Mouse (Mus musculus) brain, embryonic 18.5 days (tissue): Measurements from ENCODE around the gene Axin2.

Experiments used
- DNase-seq: peaks from one replicate; pipeline ENCODE4 v3.0.0-alpha.2; 2012; ENCODE audit warnings: low read depth, low spot score

The Axin2 gene

DNA sequence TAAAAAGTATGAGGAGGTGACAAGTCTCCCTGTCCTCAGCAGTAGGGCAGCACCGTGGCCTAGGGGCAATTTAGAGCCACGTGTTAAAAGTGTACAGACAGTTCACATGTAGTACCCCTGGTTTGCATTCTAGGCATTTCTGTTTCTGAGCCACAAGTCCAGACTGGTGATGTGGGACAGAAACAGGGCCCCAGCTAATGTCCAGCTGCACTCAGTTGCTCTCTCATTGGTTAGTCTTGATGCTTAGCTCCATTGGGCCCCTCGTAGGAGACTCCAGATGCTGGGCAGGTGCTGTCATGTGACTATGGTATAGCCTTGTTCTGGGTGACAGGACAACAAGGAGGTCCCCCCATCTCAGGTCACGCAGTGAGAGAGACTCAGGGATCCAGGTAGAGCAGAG, 9.0 kb downstream of the Axin2 start:
- no peak for DNase-seq

DNA sequence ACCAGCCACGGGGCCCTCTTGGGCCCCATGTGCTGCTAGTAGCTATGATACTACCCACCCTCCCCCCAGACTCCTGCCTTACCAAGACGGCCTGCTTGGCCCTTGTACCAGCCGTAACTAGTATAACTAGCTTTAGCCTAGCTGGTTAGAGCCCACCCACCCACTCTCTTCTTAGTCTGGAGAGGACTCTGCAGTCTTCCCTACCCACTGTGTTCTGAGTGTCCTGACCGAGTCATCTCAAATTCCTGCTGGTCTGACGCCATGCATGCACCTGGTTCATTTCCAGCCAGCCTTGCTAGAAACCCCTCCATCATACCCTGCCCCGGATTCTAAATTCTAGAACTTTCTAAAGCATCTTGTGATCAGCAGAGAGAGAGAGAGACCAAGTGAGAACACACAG, 9.6 kb downstream of the Axin2 start:
- DNase-seq, result no peak

DNA sequence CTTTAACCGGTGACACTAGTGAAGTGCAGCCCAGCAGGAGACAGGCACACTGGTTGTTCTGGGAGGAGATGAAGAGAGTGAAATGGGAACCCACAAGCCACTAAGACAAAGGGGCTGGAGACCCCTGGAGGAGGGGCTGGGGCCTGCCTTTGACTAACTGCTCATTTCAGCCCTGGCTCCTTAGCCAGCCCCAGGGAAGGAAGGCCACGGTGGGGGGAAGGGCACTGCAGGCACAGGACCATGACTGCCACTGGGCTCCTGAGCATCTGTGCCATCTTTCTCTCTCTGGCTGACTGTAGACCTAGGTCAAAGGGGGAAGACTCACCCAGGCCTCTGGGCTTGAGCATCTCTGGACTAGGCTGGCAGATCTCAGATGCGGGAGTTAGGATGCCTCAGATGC, 10.5 kb downstream of the Axin2 start:
- no peak for DNase-seq

DNA sequence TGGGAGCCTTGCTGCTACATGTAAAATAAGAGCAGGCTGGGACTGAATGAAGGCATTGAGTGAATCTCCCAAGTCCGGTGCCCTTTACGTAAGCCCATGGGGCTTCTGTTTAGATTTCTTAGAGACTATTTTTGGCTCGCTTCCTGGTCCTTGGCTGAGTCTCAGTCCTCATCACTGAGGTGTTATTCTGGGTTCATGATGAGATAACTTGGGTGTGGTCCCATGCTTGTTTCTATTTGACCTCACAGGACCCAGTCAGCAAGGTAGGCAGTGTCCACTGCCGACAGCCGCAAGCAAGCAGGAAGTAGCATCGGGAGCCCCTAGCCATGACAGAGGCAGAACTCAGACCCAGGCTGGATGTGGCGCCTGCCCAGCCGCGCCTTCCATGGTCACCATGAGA, 13.7 kb downstream of the Axin2 start:
- no peak for DNase-seq

DNA sequence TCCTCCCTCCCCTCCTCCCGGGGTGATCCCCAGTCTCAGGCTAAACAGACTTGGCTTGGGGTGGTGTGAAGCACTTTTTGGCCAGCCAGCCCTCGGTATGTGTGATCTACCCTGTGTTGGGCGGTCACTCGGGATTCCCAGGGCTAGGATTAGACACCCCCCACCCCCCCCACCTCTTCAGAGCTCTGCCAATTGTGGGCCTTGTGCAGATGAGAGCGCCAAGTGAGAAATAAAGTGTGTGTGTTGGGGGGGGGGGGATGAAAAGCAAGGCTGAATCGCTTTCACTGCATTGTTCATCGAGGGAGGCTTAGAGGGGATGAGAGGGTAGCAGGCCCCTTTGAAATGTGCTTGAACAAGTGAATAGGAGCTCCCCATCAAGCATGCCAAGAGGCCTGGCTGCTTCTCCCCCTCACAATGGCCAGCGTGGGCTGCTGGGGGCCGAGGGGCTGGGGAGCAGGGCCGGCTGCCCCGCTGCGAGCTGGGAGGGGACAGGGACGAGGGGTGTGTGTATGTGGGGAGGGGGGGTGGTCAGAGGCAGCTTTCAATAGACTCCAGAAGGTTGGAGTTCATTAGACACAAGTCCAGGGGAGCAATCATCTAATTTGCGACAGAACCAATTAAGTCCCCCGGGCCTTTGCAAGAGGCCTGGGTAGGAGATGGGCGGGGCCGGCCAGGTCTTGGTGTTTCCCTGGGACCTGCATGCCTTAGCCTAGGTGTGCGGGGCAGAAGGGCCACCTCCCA, 15.1 kb downstream of the Axin2 start:
- DNase-seq, result no peak

DNA sequence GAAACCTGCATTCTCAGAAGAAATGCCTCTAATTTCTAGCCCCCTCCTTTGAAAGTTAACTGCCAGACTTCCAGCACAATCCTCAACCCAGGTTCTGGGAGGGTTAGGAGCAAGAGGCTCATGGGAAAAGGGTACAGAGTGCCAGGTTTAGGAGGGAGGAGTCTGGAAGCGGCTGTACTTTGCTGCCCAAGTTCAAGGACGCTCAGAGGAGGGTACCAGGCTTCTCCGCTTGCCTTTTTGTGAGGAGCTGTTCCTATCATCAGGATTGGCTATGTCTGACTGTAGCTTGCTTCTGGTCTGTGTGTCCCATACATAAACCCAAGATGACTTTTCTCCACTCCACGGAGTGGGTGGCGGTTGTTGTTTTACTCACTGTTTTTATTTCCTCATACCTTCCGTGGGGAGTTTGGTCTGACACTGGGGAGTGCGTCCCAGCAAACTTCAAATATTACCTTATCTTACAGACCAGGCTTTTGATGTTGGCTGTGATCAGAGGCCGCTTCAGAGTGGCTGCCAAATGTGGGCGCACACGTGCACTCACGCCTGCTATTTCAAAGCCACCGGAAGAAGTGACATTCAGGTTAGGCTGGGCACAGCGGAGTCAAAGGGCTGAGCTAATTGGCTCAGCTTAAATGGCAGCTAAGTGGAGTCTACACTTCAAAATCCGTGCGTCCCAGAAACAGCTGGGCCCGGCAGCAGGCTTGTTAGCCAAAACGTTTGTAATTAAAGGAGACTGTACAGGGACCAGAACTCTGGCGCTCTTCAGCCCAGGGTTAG, 16.1 kb downstream of the Axin2 start:
- no peak for DNase-seq

DNA sequence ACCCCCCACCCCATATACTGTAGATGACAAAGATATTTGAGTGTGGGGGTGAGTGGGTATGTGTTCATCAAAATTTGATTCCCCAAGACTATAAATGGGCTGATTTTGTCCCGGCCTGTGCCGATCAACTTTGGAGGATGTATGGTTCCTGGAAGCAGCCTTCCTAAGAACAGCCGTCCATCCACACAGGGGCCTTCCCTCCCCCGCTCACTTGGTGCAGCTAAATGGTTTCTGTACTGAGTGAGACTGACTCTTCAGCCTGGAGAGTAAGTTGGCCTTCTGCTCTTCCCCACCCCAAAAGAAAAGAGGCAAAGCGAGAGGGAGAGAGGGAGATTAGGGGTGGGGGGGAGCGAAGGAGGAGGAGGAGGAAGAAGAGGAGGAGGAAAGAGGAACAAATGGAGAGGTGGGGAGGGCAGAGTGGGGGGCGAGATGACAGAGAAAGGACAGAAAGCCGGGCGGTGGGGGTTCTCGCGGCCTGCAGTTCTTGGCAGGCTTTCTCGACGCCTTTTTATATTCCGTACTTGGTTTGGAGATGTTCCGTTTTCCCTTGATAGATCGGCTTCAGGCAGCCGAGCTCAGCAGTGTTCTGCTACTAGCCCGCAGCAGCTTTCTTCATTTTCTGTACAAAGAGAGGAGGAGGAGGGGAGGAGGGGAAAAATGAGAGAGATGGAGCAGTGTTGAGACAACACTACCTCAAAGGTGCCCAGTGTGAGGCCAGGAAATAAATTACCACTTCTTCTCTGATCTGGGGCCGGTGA, 20.7 kb downstream of the Axin2 start:
- DNase-seq, result no peak

DNA sequence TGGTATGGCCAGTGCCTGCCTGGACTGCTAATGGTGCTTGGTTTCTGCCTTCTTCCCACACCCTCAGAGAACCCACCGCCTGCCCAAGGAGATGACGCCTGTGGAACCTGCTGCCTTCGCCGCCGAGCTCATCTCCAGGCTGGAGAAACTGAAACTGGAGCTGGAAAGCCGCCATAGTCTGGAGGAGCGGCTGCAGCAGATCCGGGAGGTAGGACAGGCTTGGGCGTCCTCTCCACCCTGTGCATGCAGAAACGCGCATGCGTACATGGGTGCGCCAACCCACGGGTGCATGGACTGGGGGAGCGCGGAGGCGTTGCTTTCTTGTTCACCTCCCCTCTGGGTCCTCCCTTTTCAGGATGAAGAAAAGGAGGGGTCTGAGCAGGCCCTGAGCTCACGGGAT, 21.7 kb downstream of the Axin2 start:
- DNase-seq, result no peak

DNA sequence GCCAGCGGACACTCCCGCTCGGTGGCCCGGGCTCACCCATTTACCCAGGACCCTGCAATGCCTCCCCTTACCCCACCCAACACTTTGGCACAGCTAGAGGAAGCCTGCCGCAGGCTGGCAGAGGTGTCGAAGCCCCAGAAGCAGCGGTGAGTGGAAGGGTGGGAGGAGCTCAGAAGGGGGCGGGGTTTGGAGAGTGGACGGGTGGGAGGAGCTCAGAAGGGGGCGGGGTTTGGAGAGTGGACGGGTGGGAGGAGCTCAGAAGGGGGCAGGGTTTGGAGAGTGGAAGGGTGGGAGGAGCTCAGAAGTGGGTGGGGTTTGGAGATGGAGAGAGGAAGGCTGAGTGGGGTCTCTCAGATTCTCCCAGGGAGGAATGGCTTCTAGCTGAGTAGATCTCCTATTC, 23.6 kb downstream of the Axin2 start:
- no peak for DNase-seq

DNA sequence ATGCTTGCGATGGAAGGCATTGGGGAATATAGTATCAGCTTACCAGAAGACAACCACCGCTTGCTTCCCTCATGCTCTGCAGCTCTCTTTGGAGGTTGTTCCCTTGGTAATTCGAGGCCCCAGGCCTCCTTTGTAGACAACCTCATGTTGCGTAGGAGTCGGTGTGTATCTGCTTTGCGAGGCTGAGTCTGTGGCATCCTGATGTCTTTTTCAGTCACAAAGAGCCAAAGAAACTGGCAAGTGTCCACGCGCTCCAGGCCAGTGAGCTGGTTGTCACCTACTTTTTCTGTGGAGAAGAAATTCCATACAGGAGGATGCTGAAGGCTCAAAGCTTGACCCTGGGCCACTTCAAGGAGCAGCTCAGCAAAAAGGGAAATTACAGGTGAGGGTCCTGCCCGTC, 25.5 kb downstream of the Axin2 start:
- no peak for DNase-seq

DNA sequence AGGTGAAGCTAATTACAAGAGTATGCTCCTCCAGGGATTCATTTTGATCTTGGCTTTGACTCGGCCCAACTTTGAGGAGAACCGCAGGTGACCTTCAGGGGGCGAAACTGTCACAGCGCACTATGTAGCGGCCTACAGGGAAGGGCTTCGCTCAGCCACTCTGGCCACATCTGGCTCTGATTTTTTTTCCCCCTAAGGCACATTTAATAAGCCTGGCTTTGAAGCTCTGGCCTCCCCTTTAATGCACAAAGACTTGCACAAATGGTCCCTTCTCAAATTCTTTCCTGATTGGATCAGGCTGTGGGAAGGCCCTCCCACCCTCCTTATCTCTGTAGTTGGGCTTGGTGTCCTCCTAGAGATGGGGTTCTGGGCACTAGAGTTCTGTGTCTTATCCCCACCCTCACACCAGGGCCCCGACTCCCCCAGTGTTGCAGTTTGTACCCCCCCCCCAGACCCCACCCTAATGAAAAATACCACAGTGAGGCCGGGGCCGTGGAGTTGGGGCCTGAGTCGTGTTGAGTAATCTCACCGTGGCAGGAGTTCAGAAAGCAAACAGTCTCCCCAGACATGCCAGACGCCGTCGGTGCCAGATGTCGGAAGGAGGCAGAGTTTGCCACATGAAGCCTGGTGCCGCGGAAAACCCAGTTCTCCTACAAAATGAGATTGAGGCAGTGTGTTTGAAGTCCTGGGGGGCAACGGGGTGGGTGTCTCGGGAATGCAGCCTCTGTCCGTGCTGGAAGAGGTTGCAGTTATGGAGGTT, 27.5 kb downstream of the Axin2 start:
- DNase-seq, result no peak

DNA sequence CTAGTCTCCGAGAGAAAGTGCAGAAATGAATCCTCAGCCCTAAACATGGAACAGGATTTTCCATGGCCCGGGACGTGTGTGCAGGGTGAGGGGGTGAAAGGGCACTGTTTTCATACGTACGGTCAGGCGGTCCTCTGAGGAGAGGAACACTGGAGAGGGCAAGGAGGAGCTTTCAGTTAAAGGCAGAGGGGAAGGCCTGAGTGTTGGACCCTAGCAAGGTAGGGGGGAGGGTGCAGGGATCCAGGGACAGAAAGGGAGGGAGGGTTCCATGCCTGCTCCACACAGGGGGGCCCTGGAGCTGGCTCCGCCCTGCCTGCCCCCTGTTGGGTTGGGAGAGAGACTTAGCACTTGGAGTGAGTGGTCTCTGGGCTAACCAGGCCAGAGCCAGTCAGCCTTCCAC, 28.4 kb downstream of the Axin2 start:
- DNase-seq, result no peak

DNA sequence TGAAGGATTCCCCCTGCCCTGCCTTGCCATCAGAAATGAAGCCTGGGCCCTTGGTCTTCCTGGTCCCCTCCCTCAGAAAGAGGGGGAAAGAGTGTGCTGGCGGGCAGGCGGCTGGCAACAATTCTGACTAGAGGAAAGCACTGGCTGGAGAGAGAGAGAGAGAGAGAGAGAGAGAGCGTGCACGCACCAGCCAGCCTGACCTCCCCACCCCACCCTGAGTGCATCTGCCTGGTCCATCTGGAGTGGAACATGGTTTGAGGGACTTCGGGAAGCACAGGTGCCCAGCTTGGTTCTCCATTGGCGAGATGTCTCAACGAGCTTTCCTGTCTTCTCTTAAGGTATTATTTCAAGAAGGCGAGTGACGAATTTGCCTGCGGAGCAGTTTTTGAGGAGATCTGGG, 28.8 kb downstream of the Axin2 start:
- no peak for DNase-seq

DNA sequence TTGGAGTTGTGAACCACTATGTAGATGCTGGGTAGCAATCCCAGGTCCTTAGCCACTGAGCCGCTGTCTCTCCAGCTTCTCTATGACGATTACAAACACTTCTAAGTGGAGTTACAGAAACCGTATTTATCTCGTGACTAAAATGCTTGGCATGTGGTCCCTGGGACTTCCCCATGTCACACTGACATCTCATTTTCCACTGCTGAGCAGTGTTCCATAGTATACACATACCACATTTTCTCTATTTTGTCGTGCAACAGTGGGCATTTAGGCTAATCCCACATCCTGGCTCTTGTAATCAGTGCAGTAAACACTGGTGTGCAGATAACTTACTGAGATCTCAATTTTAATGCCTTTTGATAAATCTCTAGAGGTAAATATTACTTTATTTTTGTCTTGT, 32.2 kb downstream of the Axin2 start:
- DNase-seq, result no peak

DNA sequence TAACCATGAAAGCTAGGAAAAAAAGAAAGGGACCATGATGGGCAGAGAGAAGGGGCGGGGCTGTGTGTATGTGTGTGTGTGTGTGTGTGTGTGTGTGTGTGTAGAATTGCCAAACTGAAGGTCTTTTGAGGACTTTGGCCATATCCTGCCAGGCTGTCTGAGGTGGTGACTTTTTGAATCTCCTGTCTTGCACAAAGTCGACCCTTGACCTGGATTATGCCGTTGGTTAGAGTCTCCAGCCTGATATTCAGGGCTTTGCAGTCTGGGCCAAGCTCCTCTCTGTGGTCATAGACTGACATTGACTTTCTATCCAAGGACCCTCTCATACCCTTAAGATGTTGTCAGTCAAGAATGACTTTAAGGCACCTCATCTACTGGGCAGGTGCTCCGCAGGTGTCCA, 35.8 kb downstream of the Axin2 start:
- no peak for DNase-seq

DNA sequence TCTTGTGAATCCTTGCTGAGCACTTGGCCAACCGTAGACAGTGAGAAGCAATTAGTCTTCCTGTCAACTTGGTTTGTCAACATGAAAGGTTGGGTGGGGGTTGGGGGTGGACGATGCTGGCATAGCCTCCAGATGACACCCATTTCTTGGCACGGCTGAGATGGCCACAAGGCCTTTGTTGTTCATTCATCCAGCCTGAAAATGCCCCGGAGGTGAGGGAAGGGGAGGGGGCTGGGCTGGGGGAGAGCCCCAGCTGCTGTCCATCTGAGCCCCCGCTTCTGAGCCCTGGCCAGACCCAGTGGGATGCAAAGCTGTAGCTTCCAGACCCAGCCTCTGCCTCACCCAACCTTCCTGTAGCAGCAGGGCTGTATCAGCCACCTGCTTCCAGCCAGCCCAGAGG, 38.2 kb downstream of the Axin2 start:
- DNase-seq, result no peak

DNA sequence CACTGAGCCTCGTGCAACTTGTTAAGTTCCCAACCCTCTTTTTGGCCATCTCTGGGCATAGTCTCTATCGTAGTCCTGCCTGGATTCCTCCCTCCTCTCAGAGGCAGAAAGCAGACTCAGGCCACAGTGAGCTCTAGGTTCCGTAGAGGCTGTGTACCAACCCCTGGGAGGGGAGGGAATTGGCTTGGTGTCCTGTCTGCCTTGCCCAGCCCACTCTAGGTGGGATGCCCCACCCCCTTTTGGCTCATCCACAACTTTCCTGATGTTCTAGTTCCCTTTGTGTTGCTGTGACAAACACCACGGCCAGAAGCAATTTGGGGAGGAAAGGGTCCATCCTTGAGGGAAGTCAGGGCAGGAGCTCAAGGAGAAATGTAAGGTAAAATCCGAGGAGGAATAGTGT, 39.0 kb downstream of the Axin2 start:
- DNase-seq, result no peak

DNA sequence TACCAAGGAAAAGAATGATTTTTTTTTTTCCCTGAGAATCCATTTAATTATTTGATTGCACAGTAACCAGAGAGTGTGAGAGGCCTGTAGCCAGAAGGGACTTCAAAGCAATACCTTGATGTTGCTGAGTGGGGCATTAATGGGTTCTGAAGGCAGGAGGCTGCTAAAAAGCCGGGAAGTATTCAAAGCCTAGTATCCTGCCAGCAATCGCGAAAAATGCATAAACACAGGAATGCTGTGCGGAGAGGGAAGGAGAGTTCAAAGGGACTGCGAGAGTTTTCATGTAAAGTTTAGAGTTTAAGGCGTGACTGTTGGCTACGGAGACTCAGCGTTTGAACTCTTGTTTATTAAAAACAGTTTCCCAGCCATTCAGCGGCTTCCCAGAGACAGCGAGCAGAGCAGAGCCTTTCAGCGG, 41.5 kb downstream of the Axin2 start:
- DNase-seq, result no peak

DNA sequence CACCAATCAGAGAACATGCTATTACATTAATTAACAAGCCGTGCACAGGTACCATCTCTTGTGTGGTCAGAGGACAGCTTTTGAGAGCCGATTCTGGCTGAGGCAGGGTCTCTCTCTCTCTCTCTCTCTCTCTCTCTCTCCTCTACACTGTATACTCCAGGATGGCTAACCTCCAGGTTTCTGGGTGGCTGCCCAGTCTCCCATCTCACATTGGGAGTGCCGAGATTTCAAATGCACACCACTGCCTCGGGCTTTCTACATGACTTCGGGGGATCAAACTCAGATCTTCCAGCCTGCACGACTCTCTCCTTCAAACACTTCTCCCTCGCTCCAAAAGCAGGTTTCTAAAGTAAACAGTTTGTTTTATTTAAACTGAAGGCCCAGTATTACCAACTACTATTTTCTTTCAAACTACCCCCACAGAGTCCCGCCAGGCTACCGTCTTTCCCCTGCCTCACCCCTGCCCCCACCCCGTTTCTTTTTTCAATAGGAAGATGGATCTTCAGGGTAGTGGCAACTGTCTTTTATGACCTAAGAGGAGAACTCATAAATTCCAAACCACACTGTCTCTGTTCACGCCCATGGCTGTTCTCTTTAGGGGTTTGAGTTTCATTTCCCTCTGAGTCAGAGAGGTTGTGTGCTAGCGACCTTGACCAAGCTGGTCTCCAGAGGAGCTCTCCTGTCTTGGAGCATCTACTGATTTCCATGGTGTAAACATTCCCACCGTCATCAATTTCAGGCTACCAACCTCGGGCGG, 43.5 kb downstream of the Axin2 start:
- no peak for DNase-seq

DNA sequence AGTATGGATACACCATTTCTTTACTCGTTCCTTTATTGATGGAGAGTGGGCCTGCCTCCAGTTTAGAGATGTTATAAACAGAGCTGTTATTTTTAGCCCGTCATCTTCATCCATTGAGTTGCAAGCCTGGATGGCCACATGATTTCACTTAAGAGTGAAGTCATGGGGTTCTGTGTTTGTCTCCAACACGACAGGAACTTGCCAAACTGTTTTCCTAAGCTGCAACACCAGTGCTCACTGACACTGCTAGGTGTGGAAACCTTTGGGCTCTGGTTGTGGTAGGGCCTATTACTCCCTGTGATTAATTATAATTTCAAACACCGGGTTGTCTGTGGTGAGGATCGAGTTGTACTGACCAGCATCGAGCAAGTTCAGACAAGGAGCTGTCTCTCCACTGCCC, 45.6 kb downstream of the Axin2 start:
- DNase-seq, result no peak

DNA sequence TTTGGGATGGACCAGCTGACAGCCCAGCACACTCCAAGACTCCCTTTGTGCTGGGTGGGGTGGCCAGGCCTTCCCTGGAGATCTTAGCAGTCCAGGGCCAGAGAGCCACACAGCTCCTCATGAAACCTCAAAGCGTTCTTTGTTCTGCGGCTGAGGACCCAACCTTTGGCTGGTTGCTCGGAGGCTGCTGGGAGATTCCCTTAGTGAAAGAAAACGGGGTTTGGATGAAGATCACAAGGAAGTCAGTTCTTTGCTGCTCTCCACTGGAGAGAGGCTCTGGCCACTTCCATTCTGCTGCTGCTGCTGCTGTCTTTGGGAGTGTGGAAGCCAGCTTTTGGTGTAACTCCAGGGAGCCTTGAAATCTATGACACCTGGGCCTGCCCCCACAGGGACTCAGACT, 53.3 kb downstream of the Axin2 start:
- no peak for DNase-seq
